Mouse (Mus musculus): Measurements from ENCODE around the gene Fjx1.

GRCm38 (mm10) chr2:102463587-102464341 is 11.5 kb upstream of the Fjx1 start:
- TF ChIP-seq CTCF (IDR thresholded peaks at IDR 0.05; ENCODE audit: insufficient read depth, low read depth, low read length) (no peak), POLR2A (IDR thresholded peaks at IDR 0.05; ENCODE audit: insufficient read depth, low read depth, low read length) (no peak)

All from olfactory bulb, adult 2 months (tissue).